Mouse (Mus musculus) left cerebral cortex, adult 18-20 months (tissue): ENCODE results near the gene Tmem38b. TPM values are rescaled to one million over a fixed set of nuclear protein-coding genes. Genes with fewer than 3 reads are reported as not detected.

Source experiments
- DNase-seq, 2 experiments: peaks; one replicate each; pipeline ENCODE4 v3.0.0; 2021 to 2022; ENCODE audit warnings: low spot score in 2 of 2, mixed read lengths in 1 of 2
- total RNA-seq, 2 experiments: library from RNA; stranded (reverse); gene quantifications; 2 replicates each; pipeline ENCODE4 v1.2.3; 2021

Gene Tmem38b
- total RNA-seq, 2 experiments from 2014 or later = 10.3 to 14.5 TPM

DNA sequence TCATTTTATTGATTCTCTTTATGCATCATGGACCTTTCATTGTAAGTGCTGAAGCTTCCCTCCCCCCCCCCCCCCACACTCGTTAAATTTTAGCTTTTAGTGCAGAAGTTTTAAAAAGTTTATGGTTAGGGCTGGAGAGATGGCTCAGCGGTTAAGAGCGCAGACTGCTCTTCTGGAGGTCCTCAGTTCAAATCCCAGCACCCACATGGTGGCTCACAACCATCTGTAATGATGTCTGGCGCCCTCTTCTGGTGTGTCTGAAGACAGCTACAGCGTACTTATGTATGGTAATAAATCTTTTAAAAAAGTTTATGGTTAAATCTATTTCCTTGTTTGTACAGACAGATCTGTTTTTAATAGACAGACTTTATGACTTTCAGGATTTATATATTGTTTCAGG, 2.0 kb downstream of the Tmem38b start:
- DNase-seq = no peak

DNA sequence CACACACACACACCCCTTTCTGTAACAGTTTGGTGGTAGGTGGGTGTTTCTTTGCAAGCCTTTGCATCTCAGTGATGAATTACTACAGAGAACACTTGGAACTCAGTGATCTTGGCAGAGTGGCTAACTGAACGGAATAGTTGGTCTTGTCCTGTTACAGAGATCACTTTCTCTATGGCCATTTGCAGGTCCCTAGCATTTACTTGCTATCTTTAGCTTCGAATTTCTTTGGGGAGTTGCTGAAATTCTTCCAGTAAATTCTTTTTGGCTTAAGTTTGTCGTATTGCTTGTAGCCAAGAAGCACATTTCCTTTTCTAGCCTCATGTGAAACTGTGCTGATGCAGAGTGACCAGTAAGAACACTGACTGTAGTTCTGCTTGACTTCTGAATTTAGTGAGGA, 3.1 kb downstream of the Tmem38b start:
- no peak for DNase-seq

DNA sequence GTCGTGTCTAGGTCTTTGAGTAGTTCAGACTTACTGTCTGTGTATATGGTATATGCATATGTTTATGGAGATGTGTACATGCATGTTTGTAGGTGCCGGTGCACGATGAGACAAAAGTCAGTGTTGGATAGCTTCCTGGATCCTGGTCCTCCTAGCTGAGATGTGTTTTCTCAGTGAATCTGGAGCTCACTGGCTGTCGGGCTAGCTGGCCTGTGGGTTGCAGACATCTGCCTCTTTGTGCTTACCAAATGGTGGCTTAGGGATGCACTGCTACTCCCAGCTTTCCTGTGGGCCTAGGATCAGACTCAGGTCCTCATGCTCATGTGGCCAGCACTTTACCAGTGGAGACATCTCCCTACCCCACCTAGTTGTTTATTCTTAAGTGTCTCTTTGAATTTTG, 4.2 kb downstream of the Tmem38b start:
- peak in 1 of 2 experiments; percentile 36 for DNase-seq

DNA sequence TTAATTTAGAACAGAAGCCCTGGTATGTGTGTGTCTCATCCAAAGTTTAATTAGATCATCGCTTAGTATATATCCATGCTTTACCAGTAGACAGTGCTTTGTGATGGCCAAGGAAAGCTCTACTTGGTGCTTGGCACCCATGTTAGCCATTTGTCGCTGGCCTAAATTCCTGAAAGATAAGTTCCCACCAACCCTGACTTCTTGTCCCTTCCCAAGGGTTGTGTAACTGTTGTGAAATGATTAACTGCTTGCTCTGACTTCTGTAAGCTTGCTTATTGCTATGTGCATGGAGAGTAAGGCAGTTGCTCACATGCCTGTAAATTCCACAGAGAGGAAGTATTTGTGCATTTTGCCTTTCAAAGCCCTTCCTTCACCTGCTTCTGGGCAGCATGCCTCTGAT, 4.7 kb downstream of the Tmem38b start:
- DNase-seq = no peak

DNA sequence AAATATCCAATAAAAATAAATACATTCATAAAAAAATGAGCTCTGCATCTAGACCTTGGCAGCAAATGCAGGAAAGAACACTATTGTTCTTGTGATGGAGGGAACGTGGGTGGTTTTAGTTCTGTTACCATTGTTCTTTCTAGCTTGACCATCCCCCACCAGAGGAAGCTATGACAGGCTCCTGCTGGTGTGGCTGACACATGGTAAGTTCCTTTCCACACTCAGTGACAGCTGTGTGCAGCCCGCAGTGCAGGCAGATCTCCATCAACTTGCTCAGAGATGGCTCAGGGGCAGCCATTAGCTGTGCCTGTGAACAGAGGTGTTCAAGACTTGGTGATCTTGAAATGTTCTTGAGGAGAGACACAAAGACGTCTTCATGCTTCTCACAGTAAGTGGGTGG, 6.5 kb downstream of the Tmem38b start:
- DNase-seq = peak in 1 of 2 experiments; percentile 8

DNA sequence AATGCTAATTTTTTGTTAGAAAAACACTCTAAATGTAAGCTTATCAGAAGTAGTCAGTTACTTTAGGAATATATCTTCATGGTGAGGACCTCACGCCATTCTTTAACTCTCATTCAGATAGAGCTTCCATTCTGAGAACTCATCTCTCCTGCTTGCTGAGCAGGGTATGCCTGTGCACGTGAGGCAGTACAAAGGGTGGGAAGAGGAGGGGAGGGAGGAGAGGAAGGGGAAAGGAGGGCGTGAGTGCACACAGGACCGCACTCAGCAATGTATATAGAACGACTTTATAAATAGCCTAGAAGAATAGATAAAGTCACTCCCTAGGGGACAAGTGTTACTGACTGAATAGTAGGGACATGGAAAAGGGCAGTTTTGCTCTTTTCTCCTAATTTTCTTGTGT, 11.1 kb downstream of the Tmem38b start:
- no peak for DNase-seq

DNA sequence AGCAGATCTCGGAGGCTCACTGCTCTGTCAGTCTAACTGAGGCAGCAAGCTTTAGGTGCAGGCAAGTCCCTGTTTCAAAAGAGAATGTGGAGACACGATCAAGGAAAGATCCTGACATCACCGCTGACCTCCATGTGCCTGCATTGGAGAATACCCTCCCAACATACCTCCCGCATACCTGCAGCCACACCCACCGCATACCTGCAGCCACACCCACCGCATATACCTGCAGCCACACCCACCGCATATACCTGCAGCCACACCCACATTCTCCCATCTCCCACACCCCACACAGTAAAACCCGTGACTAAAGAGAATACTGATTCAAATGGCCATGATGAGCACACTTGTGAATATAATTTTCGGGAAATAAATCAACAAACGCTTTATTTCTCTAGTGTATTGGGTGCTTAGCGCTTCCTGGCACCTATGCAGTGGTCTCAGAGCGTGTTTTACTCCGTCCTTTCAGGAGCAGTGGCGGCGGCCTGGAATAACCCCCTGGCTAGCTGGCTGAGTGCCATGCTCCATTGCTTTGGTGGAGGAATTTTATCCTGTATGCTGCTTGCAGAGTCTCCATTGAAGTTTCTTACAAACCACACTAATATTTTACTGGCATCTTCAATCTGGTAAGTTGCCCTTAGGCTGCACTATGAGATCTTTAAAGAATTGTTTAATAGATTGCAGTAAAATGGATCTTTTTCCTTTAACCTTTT, 14.5 kb downstream of the Tmem38b start:
- DNase-seq = no peak

DNA sequence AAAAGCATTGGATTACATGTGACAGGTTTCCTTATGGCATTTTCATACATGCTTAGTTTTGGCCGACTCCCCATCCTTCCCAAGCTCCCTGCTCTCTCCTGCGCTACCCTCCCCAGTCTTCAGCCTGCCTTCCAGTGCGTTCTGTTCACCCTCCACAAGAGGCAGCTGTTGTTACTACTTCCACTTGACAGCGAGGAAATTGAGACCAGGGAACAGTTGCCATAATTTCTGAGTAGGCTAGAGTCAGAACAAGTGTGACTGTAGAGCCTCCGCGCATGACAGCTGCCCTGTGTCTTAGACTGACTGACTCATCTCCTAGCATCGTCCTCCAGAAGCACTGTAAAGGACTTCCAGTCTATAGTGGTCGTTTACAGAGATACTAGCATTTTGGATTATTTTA, 17.7 kb downstream of the Tmem38b start:
- DNase-seq = peak; percentile 28 to 39

DNA sequence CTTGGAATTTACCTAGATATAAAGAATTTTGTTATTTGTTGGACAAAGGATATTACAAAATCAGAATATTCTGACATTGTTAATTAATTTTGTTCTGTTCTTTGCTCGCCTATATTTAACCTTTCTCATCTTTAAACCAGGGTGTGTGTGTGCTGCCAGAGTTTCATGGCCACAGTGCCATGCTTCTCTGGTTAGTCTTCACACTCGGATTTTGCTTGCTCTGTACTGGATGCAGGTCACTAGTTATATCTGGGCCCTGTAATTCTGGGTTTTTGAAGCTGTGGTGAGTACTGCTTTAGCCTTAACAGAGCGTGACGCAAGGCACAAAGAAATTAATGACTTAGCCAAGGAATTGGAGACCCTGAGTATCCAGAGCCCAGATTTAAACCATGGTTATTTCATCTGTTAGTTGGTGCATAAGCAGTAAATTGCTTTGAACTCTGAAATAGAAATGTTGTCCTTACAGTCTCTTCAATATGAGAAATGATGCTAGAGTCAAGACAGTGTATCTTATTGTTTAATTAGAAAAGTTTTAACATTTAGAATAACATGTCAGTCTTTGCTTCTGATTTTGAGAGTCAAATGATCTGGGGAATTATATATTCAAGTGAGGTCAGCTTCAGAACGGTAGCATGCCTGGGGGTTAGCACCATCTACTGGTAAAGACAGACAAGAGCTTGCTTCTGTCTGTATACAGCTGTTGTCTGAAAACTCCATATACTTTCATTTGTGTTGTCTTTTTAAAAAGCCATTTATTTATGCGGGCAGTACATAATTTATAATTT, 19.2 kb downstream of the Tmem38b start:
- peak in 1 of 2 experiments; percentile 31 for DNase-seq

DNA sequence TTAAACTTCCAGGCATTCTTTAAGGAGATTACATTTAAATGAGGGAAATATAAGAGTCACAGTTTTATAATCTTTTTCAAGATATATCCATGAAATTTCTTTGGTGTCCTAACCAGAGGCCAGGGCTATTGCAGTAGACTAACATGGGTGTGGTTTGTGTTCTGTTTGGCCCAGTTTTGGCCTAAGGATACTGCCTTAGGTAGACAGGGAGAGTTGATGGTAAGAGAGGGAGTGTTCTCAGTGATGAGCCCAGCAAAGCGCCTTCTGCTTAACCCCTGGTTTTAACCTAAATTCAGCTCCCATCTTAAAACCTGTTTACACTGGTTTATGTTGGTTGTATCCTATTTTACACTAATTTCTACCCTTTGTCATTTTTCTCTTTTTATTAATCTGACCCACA, 19.8 kb downstream of the Tmem38b start:
- DNase-seq = no peak

DNA sequence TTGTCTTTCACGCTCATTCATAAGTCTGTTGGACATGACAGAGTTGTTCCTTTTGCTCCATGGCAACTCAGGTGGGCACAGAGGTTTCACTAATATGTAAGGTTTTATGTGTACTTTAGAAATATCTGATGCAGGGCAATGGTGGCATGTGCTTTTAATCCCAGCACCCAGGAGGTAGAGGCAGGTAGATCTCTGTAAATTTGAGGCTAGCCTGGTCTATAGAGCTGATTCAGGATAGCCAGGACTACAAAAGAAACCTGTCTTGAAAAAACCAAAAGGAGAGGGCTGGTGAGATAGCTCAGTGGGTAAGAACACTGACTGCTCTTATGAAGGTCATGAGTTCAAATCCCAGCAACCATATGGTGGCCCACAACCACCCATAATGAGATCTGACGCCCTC, 20.5 kb downstream of the Tmem38b start:
- DNase-seq = no peak

DNA sequence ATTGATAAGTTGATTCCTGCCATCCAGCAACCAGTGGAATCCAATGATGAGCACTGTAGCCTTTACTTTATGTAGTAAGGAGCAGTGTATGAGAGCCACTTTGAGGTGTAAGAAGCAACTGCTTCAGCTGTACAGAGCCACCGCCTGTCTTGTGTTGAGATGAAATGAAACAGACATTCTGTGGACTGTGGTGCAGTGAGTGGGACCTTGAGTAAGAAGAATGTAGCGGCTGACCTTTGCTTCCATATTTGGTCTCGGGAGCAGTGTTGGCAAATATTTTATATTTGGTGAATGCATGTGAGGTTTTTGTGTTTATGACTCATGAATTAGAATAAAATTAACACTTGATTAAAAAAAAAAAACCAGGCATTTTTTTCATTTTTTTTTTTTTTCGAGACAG, 21.7 kb downstream of the Tmem38b start:
- no peak for DNase-seq

DNA sequence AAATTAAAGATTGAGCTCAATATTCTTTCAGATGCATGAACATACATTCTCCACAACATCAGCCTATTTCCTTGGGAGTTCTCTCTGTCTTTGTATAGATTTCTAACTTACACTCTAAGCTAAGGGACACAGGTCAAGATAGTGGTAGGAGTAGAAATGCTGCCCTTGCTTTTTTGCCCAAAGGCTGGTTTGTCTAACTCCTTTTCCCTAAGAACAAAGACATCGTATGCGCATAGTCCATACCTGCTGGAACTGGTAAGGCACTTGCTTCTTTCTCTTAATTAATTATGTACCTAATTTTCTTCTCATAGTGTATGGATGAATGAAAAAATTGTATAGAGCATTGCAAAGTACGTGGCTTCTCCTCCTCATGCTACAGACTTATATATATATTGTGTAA, 22.5 kb downstream of the Tmem38b start:
- DNase-seq = no peak

DNA sequence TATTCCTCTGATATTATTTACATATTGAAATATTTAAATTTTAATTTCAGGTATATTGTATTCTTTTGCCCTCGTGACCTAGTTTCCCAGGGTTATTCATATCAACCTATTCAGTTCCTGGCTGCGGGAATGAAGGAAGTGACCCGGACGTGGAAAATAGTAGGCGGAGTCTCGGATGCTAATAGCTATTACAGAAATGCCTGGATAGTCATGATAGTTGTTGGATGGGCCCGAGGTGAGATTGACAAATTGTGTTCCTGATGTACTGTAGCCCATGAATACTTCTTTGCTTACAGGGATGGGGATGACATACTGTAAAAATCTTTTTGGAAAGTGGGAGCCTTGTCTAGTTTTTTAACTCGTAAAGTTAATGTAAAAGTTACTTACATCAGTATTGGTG, 23.0 kb downstream of the Tmem38b start:
- DNase-seq = no peak

DNA sequence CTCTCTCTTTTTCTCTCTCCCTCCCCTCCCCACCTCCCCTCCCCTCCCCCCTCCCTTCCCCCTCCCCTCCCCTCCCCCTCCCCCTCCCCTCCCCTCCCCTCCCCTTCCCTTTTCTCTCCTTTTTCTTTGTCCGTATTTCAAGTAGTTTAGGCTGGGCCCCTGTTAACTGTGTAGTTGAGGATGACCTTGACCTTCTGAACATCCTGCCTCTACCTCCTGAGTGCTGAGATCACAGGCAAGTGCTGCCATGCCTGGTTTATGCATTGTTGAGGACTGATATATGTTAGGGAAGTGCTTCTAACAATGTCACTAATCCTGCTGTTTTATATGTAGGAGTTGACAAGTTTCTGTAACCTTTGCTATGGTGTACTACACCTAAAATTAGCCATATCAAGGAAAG, 24.0 kb downstream of the Tmem38b start:
- DNase-seq = no peak

DNA sequence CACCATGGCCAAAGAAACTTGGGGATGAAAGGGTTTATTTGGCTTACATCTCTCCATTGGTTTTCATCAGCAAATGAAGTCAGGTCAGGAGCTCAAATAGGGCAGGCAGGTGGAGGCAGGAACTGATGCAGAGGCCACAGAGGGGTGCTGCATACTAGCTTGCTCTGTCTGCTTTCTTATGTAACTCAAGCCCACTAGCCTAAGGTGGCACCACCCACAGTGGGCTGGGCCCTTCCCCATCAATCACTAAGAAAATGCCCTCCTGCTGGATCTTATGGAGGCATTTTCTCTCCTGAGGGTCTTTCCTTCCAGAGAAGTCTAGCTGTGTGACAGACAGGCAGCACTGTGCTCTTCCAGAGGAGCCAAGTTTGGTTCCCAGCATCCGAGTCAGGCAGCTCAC, 27.5 kb downstream of the Tmem38b start:
- no peak for DNase-seq

DNA sequence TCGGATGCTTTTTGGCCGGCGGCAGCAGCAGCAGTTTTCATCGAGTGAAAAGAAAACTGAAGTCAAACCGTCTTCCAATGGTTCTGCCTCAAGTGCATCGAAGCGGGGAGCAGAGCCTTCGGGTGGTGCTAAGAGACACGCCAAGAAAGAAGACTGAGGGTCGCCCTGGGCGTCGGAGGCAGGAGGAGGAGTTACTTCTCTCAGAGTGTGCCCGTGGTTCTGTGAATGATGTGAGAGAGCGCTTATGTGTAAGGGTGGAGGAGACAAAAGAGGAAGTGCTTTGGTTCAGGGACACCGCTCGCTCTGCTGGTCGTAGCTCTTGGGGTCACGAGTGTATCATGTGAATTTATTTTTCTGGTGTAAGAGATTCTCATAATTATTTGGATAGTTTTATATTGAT, 34.1 kb downstream of the Tmem38b start:
- DNase-seq = no peak

DNA sequence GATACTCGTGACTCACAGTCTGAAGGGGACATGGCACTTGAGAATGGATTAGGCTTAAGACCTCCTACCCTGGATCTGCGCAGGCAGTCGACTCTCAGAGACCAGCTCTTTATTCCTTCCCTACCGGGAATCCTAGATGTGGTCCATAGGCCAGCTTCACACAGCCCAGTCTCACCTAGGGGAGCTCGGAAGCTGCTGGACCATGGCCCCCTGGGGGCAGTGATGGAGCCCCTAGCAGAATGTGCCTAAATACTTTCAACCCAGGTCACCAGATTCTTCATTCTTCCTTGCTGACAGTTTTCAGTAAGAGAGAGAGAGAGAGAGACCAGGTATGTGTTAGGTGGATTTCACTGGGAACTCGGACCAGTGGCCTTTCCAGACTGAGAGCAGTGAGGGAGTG, 36.3 kb downstream of the Tmem38b start:
- DNase-seq = no peak

DNA sequence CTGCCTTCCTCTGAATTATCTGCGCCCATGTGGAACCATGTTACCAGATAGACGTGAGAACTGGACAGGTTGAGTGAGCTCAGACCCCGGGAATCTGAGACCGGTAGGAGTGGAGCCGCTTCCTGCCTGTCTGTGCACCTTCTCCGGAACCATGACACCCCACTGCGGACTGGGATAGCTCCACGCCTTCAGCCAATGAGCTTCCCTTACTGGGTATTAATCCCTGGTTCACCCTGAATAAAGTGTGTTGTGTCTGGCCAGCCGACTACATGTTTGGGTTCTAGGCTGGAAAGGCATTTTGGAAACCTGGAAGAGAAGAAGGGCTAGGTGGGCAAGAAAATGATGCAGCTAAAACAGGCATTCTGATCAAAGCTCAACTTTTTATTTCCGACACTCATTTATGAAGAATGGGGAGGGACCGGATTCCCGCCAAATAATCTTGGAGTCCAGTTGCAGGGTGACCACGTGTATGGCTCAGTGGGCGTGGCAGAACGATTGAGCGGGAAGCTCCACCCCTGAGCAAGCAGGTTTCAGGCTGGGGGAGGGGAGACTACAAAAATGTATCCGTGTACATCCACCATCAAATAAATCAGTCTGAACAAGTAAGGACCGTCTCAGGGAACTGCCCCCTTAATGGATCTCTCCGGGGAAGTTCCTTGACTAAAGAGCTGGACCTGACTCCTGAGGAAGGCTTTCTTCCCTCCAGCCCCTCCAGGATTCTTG, 38.4 kb downstream of the Tmem38b start:
- DNase-seq = no peak

DNA sequence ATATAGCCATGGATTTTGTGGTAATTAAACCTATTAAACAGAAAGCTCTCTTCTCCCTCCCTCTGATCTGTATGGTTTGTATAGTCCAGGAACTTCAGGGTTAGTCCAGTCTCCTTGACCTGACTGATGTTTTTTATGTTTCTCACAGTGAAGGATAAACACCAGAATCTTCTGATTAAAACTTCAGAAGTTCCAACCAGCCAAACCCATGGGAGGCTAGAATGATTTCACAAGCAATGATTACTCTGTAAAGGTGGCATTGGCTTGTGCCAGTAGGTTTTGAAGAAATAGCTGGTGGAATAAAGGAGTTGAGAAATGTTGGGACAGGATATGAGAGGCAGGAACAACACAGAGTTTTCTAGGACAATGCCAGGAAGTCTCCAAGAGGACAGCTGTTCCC, 40.6 kb downstream of the Tmem38b start:
- no peak for DNase-seq

DNA sequence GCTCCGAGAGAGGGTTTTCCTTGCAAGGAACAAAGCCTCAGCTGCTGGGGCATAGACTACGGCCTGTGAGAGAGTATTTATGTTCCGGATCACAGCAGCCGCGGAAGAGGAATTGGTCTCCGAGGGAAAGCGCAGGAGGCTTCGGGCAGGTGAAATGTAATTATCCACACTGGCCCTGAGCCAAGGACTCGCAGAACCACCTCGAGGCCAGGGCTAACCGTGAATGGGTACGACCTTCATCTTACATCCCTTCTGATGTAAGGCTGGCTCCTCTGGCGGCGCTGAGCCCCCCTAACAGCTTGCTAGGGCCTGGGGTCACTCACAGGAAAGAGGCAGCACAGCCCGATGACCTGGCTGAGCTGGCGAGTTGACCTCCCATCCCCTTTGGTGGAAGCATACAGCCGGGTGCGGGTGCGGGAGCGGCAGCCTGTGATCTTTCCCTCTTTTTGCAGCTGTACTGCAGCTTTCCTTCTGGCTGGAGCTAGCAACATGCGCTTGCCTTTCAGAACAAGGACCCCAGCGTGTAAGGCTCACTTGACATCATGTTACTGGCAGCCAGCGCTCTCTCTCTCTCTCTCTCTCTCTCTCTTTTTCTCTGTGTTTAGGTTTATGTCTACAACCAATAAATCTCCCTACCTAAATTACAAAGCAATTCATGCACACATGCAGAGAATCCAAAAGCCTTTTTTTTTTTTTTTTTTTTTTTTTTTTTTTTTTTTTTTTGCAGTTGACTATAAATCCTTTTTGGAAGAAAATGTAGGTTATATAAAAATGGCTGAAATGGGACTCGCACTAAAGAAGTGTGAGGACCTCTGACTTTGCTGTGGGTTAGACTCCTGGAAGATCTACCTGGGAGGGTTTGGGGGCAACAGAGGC, 52.9 kb downstream of the Tmem38b start:
- no peak for DNase-seq
